Mouse (Mus musculus): ENCODE measurements around the gene Ankrd2. TPM values are rescaled to one million over a fixed set of nuclear protein-coding genes. Genes with fewer than 3 reads are reported as not detected.
"Not testable (repeated sequence)": the region's sequence is repeated elsewhere in the genome, so short reads cannot be mapped to it uniquely, and the experiment has no call there.

The Ankrd2 gene
- total RNA-seq, 2 experiments from 2014 or later = not detected

DNA sequence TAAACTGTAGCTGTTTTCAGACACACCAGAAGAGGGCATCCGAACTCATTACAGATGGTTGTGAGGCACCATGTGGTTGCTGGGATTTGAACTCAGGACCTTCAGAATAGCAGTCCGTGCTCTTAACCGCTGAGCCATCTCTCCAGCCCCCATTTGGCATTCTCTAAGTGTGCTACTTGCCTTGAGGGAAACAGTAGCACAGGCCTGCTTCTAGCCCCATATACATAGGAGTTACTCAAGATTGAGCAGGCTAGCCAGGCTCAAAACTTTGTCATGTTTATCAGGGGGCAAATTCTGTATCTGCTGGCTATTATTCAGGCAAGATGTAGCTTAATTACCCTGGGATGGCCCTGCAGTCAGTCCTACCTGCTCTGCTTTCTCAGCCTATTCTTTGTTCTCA lies 15.6 kb downstream of the Ankrd2 start:
- no peak for ATAC-seq (replicated peaks; ENCODE audit: low FRiP score, poor library complexity, severe bottlenecking)

DNA sequence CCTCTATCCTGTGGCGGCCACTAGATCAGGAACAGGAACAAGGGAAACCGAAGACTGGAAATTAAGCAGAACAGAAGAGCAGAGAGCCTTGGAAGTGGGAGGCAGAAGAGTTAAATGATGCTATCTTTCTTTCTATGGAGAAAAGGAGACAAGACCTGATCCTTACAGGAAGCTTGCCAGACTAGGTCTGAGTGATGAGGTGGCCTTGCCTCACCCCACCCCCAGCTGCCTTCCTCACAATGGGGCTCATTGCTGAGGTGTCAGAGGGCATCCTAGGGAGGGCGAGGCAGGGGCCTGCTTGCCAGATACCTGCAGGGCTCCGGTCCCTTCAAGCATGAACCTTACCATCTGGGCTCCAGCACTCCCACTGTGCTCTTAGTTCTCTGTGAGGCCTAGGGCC lies 16.1 kb downstream of the Ankrd2 start, which contains the start of gene 4933411K16Rik:
Gene 4933411K16Rik (plus strand): TSS at position 301 of the 400 bp plus-strand sequence.
- no peak for ATAC-seq (replicated peaks; ENCODE audit: low FRiP score, poor library complexity, severe bottlenecking)

DNA sequence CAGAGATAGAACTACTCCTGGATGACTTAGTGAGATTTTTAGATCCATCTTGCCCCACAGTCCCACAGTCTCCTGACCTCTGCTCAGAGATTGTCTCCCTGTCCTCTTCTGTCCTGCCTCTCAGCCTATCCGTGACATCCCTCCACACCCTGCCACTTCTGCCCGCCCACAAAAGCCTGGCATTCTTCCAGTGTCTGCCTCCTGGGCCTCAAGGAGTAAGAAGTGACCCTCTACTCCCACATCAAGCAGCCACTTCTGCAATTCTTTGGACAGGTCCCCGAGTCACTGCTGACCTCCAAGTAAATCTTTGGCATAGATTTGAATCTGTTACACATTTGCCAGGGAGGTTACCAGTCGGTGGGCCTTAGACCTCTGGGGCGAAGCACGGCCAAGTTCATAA lies 18.5 kb downstream of the Ankrd2 start:
- 0 out of 2 replicates have a peak, but pooled peaks have one; percentile 38 for ATAC-seq (replicated peaks; ENCODE audit: low FRiP score, poor library complexity, severe bottlenecking)

DNA sequence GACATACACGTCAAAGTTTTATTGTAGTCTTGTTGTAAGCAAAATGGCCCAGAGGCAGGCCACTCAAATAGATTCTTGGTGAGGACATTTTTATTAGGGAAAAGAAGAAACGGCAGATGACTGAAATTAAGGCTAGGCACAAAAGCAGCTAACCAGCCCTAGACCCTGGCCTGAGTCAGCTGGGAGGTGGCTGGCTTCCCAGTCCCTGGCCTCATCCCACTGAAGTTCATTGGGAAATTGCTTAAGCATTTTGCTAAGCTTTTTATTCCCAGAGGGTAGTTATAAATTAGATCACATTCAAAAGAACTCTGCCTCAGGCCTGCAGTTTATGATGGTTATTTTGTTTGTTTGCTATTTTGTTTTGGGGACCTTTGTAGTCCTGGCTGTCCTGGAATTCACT lies 20.1 kb downstream of the Ankrd2 start:
- ATAC-seq (replicated peaks; ENCODE audit: low FRiP score, poor library complexity, severe bottlenecking) = no peak

DNA sequence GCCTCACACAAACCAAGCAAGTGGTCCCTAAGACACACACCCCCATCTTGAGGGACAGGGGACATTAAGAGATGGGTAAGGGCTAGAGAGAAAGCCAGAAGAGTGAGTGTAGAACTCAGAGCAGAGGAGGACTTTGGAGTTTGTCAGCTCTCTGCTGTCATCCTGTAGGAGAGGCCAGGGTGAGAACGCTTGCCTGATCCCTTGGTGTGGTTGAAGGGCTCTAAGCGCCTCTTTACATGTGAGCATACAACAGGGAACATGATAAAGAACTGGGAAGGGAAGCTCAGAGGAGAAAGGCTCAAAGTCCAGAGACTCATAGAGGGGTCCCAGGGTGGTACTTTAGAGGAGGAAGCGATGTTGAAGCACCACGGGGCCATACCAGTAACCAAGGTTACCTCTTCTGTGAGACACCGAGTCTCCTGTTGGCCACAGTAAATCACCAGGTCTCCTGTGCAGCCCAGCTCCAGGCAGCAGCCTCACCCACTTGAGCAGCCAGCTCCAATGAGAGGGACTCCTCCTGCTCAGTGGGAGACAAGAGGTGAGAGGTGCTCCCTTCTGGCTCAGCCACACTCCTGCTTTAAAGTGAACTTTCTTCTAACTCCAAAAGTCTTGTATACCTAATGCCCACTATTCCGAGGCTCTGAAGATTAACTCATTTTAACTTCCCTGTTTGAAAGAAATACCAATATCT lies 21.1 kb downstream of the Ankrd2 start:
- no peak for ATAC-seq (replicated peaks; ENCODE audit: low FRiP score, poor library complexity, severe bottlenecking)

DNA sequence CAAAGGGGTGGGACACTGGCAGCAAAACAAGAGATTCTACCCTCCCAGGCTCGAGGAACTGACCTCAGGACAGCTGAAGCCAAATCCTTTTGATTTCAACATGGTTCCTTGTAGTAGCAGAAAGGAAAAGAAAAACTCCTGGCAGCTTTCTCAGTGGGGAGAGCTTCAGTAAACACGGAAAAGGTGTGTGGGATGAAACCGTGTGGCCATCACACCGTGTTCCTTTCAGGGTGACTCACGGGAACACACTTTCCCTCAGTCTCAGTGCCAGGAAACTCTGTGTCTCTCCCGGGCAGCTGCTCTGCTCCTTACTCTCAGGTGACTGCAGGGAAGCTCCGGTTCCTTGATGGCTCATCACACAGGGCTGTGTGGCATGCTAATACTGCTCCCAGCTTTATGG lies 22.6 kb downstream of the Ankrd2 start:
- no peak for ATAC-seq (replicated peaks; ENCODE audit: low FRiP score, poor library complexity, severe bottlenecking)

DNA sequence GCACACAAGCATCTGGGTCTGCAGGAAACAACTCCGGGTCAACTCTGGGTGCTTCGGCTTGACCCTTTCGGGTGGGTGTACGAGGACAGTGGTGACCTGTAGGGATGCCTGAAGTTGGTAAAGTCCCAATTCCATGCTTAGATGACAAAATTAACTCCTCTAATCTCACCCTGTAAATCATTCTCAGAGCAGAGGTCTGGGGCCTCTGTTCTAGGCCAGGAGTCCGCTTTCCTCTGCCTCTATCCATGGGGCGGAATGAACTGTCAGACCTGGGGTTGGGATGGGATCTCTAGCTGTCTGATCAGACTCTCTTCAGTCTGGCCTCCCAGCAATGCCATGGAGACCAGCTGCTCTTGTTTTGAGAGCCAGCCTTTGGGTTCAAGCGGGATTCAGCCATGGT lies 25.6 kb downstream of the Ankrd2 start:
- no peak for ATAC-seq (replicated peaks; ENCODE audit: low FRiP score, poor library complexity, severe bottlenecking)

DNA sequence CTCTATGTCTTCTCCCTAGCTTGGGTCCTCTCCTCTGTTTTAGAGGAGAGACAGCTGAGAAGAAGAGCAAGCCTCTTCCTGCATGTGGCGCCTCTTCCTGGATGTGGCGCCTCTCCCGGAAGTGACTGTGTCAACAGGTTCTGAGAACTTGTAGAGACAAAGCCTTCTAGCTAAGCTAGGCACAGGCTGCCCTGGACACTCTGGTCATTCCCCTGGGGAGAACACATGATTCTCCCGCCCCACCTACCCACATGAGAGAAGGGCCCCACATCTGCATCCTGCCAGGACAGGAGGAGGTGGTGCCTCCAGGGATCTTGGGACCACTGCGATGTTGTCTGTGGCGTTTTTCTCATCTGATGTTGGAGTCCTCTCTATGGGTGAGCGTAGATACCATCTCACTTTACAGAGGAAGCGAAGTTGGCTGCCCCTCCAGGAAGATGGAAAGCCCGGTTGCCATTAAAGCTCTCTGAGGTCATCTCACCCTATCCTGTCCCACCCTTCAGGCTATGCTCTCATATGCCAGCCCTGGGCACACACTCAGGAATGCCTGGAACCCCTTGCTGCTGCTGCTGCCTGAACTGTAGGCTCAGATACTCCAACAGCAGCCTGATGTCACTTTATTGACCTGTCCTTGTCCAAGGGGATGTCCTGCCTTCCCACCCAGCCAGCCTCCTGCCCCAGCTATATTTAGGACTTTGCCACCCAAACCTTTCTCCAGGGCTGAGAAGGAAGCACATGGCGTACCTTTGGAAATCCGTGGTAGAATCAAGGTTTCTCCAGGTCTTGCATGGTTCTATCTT lies 32.8 kb downstream of the Ankrd2 start:
- ATAC-seq (replicated peaks; ENCODE audit: low FRiP score, poor library complexity, severe bottlenecking) = no peak

DNA sequence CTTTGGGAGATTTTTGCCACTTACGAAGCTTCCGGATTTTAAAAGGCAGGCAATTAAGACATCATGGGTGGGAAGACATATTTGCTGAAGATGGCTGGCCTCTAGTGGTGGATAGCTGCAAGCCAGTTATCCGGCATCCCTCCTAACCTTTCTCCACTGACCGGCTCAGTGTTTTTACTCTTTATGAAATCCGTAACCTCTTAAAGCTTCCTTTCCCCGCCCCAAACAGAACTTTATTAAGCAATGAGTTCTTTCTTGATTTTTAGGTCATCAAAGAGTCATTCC lies 33.4 kb downstream of the Ankrd2 start:
- ATAC-seq (replicated peaks; ENCODE audit: low FRiP score, poor library complexity, severe bottlenecking) = no peak

DNA sequence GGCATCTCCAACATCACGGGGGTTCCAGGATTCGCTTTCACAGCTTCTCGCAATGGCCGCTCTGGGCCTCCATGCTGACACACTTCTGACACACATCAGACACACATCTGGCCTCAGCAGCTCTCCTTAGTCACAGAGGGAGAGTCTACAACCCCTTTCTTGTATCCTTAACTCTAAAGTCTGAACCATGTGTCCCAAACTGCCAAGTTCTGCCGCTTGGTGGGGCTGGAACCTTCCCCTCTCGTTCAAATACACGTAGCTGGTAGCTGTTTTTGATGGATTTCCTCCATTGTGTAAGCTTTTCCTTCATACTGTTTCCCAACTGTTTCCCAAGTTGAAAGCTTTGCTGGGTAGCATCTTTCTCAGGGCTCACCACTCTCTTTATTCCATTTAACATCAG lies 35.4 kb downstream of the Ankrd2 start:
- no peak for ATAC-seq (replicated peaks; ENCODE audit: low FRiP score, poor library complexity, severe bottlenecking)

DNA sequence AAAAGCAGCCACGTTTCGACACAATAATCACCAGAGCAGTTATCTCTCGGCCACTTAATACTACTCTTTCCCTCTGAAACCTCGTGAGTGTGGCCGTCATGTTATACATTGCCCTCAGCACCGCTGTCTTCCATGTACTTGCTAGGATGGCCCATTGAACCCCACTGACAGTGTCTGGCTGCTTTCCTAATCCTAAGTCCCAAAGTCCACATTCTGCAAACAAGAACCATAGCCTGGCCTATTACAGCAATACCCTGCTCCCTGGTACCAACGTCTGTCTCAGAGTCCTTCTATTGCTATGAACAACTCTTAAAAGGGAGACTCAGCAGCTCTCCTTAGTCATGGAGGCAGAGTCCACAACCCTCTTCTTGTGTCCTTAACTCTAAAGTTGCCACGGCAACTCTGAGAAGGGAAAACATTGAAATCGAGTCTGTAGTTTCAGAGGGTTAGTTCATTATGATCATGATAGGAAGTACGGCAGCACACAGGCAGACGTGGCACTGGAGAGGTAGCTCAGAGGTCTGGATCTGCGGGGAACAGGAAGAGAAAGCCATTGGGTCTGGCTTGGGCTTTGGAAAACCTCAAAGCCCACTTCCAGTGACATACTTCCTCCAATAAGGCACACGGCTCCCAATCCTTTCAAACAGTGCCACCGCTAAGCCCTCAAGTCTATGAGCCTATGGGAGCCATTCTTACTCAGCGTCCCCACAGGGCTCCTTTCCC lies 36.2 kb downstream of the Ankrd2 start:
- ATAC-seq (replicated peaks; ENCODE audit: low FRiP score, poor library complexity, severe bottlenecking) = no peak

DNA sequence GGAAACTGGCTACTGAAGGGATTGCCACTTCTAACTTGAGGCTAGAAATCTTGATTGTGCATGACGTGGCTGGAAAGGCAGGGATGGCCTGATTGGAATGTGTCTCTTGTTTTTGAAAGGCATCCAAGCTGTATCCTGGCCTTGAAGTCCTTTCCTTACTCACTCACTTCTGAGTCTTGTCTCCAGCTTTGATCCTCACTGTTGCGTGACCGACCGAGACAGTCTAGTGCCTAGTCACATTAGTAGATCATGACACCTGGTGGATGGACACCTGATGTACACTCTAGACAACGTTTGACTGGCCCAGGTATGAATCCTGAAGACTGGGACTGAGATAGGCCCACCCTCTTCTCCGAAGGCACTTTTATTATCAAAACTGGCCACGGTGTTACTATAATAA lies 37.0 kb downstream of the Ankrd2 start:
- ATAC-seq (replicated peaks; ENCODE audit: low FRiP score, poor library complexity, severe bottlenecking) = no peak

DNA sequence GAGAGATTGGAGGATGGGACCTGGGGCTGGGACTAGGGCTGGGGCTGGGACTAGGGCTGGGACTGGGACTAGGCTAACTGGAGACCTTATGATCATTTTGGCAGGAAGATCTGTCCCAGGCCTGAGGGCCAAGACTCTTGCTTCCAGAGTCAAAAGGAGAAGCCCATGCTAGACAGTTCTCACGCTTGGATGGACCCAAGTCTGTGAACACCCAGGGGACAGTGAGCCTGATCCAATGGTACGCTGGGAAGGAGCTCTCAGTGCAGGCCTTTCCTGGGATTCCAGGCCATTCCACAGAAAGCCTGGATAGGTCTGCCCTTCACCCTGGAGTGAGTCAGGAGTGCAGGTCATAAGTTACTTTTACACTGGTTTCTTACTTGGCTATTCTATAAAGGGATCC lies 39.3 kb downstream of the Ankrd2 start:
- no peak for ATAC-seq (replicated peaks; ENCODE audit: low FRiP score, poor library complexity, severe bottlenecking)

DNA sequence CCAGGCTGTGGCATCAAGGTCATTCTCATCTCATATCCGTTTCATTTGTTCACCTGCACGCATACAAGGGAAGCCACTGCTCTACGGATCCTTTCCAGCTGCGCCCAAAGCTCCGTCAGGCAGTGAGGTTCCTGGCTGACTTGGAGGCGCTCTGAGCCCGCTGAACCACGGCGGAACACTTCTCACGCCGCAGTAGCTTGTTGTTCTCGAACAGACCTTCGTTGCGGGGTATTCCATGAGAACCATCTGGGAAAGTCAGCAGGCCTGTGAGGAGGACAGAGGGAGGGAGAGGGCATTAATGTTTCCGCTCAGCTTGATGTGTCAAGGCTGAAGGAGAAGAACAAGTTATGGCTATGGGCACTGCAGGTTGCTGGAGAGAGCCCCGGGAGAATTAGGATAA lies 40.2 kb downstream of the Ankrd2 start:
- ATAC-seq (replicated peaks; ENCODE audit: low FRiP score, poor library complexity, severe bottlenecking) = no peak

DNA sequence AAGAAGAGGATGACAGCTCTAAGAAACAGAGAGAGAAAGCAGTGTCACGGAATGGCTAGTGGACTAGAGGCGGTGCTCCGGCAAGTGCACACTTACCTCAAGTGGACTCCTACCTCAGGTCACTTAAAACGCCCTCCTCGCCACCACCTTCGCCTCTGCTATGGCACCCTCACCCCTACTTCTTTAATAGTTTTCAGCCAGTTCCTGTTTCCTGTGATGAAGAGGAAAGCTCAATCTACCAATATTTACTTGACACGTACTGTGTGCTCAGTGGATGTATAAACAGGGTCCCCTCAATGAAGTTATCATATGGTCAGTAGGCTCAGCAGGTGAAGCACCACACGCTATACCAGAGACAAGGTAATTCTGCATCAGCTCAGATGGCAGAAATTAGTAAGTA lies 42.8 kb downstream of the Ankrd2 start:
- ATAC-seq (replicated peaks; ENCODE audit: low FRiP score, poor library complexity, severe bottlenecking) = no peak

DNA sequence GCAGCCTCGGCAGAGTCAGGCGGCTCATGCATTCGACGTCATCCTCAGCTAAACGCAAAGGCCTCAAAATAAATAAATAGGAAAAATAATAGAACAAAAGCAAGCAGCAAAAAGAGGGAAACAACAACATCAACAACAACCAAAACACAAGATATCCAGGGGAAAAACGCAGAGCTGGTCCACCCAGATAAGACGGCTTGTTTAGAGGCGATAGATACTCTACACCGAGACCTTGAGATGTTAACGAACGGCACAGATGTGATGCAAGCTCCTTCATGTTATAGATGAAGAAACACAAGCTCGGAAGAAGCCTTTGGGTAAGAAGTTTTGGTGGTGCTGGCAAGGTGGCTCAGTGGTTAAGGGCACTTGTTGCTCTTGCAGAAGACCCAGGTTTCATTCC lies 43.2 kb downstream of the Ankrd2 start:
- no peak for ATAC-seq (replicated peaks; ENCODE audit: low FRiP score, poor library complexity, severe bottlenecking)

DNA sequence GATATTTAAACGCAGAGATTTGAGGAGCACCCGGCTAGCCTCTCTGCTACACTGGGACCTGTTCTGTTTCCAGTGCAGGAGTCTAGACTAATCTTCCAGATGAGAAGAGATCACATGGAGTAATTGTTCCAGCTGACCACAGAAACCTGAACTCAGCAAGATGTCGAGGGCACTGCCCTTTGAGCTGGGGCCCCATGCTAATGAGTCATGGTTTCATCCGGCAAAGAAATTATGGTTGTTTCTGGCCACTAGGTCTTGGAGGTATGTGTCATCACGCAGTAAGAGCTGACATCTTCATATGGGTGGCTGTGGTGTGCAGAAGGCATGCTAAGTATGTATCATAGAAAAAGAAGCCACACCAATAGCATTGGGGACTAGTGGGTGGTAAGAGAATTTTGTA lies 44.1 kb downstream of the Ankrd2 start:
- ATAC-seq (replicated peaks; ENCODE audit: low FRiP score, poor library complexity, severe bottlenecking) = no peak

DNA sequence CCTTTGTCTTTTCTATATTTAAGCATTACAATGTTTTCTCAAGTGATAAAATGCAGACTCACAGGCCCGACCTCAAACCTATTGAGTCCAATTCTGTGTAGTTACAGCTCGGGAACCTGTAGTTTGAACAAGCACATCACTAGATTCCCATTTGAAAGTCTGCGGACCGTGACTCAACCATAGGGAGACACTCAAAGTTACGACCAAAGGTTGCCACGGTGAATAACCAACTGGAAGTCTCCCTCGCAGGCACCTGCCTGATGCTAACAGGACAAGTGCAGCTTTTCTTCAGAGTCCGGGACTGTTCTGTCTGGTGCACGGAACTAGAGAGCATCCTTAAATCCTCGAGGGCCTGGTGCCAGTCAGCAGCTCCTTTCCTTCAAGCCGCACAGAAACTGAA lies 44.7 kb downstream of the Ankrd2 start:
- ATAC-seq (replicated peaks; ENCODE audit: low FRiP score, poor library complexity, severe bottlenecking) = no peak

DNA sequence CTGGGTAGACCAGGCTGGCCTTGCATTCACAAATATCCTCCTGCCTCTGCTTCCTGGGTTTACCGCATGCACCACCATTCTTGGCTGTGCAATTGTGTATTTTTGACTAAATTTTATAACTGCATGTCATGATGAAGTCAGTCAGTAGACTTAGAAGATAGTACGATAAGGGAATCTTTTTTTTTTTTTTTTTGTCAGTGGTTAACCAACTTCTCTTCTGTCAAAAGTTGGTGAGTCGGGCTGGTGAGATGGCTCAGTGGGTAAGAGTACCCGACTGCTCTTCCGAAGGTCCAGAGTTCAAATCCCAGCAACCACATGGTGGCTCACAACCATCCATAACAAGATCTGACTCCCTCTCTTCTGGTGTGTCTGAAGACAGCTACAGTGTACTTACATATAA lies 45.8 kb downstream of the Ankrd2 start:
- not testable (repeated sequence) for ATAC-seq (replicated peaks; ENCODE audit: low FRiP score, poor library complexity, severe bottlenecking)

DNA sequence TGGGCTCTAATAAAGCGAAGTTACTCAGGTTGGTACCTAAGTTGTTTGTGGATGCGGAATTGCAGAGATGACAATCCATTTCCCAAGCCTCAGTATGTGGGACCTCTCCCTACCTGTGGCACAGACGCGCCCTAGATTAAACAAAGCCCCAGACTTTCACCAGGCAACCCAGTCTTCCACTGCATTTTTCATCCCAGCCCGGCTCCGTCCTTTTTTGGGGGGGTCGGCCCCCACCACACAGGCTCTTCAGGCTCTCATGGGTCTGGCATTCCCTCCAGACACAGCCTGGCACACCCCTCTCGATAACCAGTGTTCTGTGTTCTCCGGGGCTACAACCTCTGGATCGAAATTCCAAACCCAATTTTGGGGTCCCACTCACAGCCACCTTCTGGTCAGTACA lies 49.9 kb downstream of the Ankrd2 start:
- ATAC-seq (replicated peaks; ENCODE audit: low FRiP score, poor library complexity, severe bottlenecking) = no peak

DNA sequence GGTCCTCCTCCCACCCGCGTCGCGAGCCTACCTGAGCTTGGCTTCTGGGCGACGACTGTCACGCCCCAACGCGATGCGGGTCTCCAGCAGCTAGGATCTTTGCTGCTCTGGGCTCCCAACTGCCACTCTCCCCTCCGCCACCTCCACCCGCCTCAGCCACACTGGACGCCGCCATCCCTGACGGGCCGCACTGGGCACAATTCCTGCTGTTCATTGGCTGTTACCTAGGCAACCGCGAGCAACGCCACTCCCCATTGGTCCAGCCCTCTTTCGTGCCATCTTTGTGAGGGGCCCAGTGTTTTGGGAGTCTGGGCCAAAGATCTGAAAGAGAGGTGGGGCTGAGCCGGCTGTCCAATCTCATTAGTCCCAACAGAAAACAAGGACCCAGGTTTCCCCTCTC lies 50.4 kb downstream of the Ankrd2 start, which contains the start of gene Morn4:
Gene Morn4 (minus strand): TSS at position 192 of the 400 bp plus-strand sequence.
- ATAC-seq (replicated peaks; ENCODE audit: low FRiP score, poor library complexity, severe bottlenecking) = no peak
